Mouse (Mus musculus): ENCODE measurements around the gene Adora2a. TPM values are rescaled to one million over a fixed set of nuclear protein-coding genes. Genes with fewer than 3 reads are reported as not detected.
A peak's percentile ranks its signal among the peaks of the same experiment; 100 is the strongest.
"Not testable (repeated sequence)": the region's sequence is repeated elsewhere in the genome, so short reads cannot be mapped to it uniquely, and the experiment has no call there.

The Adora2a gene
- polyA plus RNA-seq, 1 experiment = 30.8 TPM

GRCm38 (mm10) chr10:75350564-75350963 lies 33.9 kb downstream of the Adora2a start:
- no peaks in the 10 kb centered on the region for H3K27me3 ChIP-seq (ENCODE audit: control insufficient read depth, insufficient read depth, low read length)
- no peaks in the 10 kb centered on the region; the same call in none of the 2 replicates for H3K4me1 ChIP-seq (ENCODE audit: control insufficient read depth, insufficient read depth, insufficient read length)
- no peak for TF ChIP-seq CTCF (IDR thresholded peaks at IDR 0.05; ENCODE audit: extremely low read depth, insufficient read depth, insufficient read length, insufficient replicate concordance)
- TF ChIP-seq POLR2A (IDR thresholded peaks at IDR 0.05; ENCODE audit: low read depth, low read length) = no peak
- H3K36me3 ChIP-seq (ENCODE audit: control insufficient read depth, insufficient read depth, low read length) = no peaks in the 10 kb centered on the region
- H3K4me3 ChIP-seq (ENCODE audit: extremely low read depth, insufficient read depth, insufficient read length) = no peak overlapping the region
- no peak overlapping the region for H3K27ac ChIP-seq (ENCODE audit: insufficient read depth, low read length)
- DNase-seq (ENCODE audit: low read depth in 1 of 2, low spot score in 2 of 2) = no peak
- WGBS = 89% methylated on average over 5 of the region's 5 CpGs

- Histone ChIP-seq H3K4me3 (ENCODE audit: extremely low read depth, insufficient read depth, insufficient read length) (no peak overlapping the region), H3K27ac (ENCODE audit: insufficient read depth, low read length) (no peak overlapping the region), H3K27me3 (ENCODE audit: control insufficient read depth, insufficient read depth, low read length) (no peaks in the 10 kb centered on the region), H3K36me3 (ENCODE audit: control insufficient read depth, insufficient read depth, low read length) (no peaks in the 10 kb centered on the region), H3K4me1 (ENCODE audit: control insufficient read depth, insufficient read depth, insufficient read length) (no peaks in the 10 kb centered on the region; the same call in none of the 2 replicates)
- DNase-seq (ENCODE audit: low read depth in 1 of 2, low spot score in 2 of 2) = no peak
- WGBS = 93% methylated on average over 12 of the region's 12 CpGs
- TF ChIP-seq CTCF (IDR thresholded peaks at IDR 0.05; ENCODE audit: extremely low read depth, insufficient read depth, insufficient read length, insufficient replicate concordance) = no peak
- no peak for TF ChIP-seq POLR2A (IDR thresholded peaks at IDR 0.05; ENCODE audit: low read depth, low read length)
These were observed 35.9 kb downstream of the Adora2a start for GRCm38 (mm10) chr10:75352541-75352940.

- H3K4me1 ChIP-seq (ENCODE audit: control insufficient read depth, insufficient read depth, insufficient read length); H3K36me3 ChIP-seq (ENCODE audit: control insufficient read depth, insufficient read depth, low read length); DNase-seq (ENCODE audit: low read depth in 1 of 2, low spot score in 2 of 2); H3K4me3 ChIP-seq (ENCODE audit: extremely low read depth, insufficient read depth, insufficient read length); H3K27me3 ChIP-seq (ENCODE audit: control insufficient read depth, insufficient read depth, low read length); H3K27ac ChIP-seq (ENCODE audit: insufficient read depth, low read length): not testable (repeated sequence)
- 44% methylated on average over 9 of the region's 9 CpGs for WGBS
These were observed 37.2 kb downstream of the Adora2a start for GRCm38 (mm10) chr10:75353838-75354241.

- DNase-seq (ENCODE audit: low read depth in 1 of 2, low spot score in 2 of 2) = no peak
- 56% methylated on average over 4 of the region's 4 CpGs for WGBS
These were observed 38.7 kb downstream of the Adora2a start for GRCm38 (mm10) chr10:75355341-75355740.

GRCm38 (mm10) chr10:75364214-75364690 lies 47.6 kb downstream of the Adora2a start:
- not testable (repeated sequence) for DNase-seq (ENCODE audit: low read depth in 1 of 2, low spot score in 2 of 2); H3K36me3 ChIP-seq (ENCODE audit: control insufficient read depth, insufficient read depth, low read length); H3K4me1 ChIP-seq (ENCODE audit: control insufficient read depth, insufficient read depth, insufficient read length); H3K27me3 ChIP-seq (ENCODE audit: control insufficient read depth, insufficient read depth, low read length); H3K27ac ChIP-seq (ENCODE audit: insufficient read depth, low read length); H3K4me3 ChIP-seq (ENCODE audit: extremely low read depth, insufficient read depth, insufficient read length)
- 16% methylated on average over 1 of the region's 1 CpGs for WGBS

More at GRCm38 (mm10) chr10:75355341-75355740, 38.7 kb downstream of the Adora2a start:
- H3K36me3 ChIP-seq (ENCODE audit: control insufficient read depth, insufficient read depth, low read length) = no peaks in the 10 kb centered on the region
- no peak overlapping the region for H3K4me3 ChIP-seq (ENCODE audit: extremely low read depth, insufficient read depth, insufficient read length)
- TF ChIP-seq CTCF (IDR thresholded peaks at IDR 0.05; ENCODE audit: extremely low read depth, insufficient read depth, insufficient read length, insufficient replicate concordance) (no peak), POLR2A (IDR thresholded peaks at IDR 0.05; ENCODE audit: low read depth, low read length) (no peak)
- H3K27me3 ChIP-seq (ENCODE audit: control insufficient read depth, insufficient read depth, low read length) = no peaks in the 10 kb centered on the region
- H3K27ac ChIP-seq (ENCODE audit: insufficient read depth, low read length) = no peak overlapping the region
- no peaks in the 10 kb centered on the region; the same call in none of the 2 replicates for H3K4me1 ChIP-seq (ENCODE audit: control insufficient read depth, insufficient read depth, insufficient read length)

GRCm38 (mm10) chr10:75364796-75365195 lies 48.1 kb downstream of the Adora2a start:
- WGBS = 36% methylated on average over 9 of the region's 9 CpGs
- no peaks in the 10 kb centered on the region for H3K36me3 ChIP-seq (ENCODE audit: control insufficient read depth, insufficient read depth, low read length)
- TF ChIP-seq CTCF (IDR thresholded peaks at IDR 0.05; ENCODE audit: extremely low read depth, insufficient read depth, insufficient read length, insufficient replicate concordance) (no peak), POLR2A (IDR thresholded peaks at IDR 0.05; ENCODE audit: low read depth, low read length) (no peak)
- no peak overlapping the region for H3K27ac ChIP-seq (ENCODE audit: insufficient read depth, low read length)
- no peaks in the 10 kb centered on the region for H3K4me1 ChIP-seq (ENCODE audit: control insufficient read depth, insufficient read depth, insufficient read length)
- H3K4me3 ChIP-seq (ENCODE audit: extremely low read depth, insufficient read depth, insufficient read length) = no peak overlapping the region
- H3K27me3 ChIP-seq (ENCODE audit: control insufficient read depth, insufficient read depth, low read length) = no peaks in the 10 kb centered on the region
- DNase-seq (ENCODE audit: low read depth in 1 of 2, low spot score in 2 of 2) = no peak

GRCm38 (mm10) chr10:75365231-75365633 lies 48.6 kb downstream of the Adora2a start:
- Histone ChIP-seq H3K27ac (ENCODE audit: insufficient read depth, low read length) (peak overlapping the region; percentile 38; the same call in 1 of the 2 replicates), H3K36me3 (ENCODE audit: control insufficient read depth, insufficient read depth, low read length) (no peaks in the 10 kb centered on the region), H3K27me3 (ENCODE audit: control insufficient read depth, insufficient read depth, low read length) (no peaks in the 10 kb centered on the region), H3K4me1 (ENCODE audit: control insufficient read depth, insufficient read depth, insufficient read length) (no peaks in the 10 kb centered on the region), H3K4me3 (ENCODE audit: extremely low read depth, insufficient read depth, insufficient read length) (peak overlapping the region; percentile 62)
- DNase-seq (ENCODE audit: low read depth in 1 of 2, low spot score in 2 of 2) = peak in 1 of 2 experiments; percentile 26
- WGBS = 50% methylated on average over 6 of the region's 6 CpGs
- TF ChIP-seq POLR2A (IDR thresholded peaks at IDR 0.05; ENCODE audit: low read depth, low read length) (no peak; the same call in 1 of the 2 replicates), CTCF (IDR thresholded peaks at IDR 0.05; ENCODE audit: extremely low read depth, insufficient read depth, insufficient read length, insufficient replicate concordance) (no peak)

- H3K4me1 ChIP-seq (ENCODE audit: control insufficient read depth, insufficient read depth, insufficient read length); H3K27ac ChIP-seq (ENCODE audit: insufficient read depth, low read length); DNase-seq (ENCODE audit: low read depth in 1 of 2, low spot score in 2 of 2); H3K36me3 ChIP-seq (ENCODE audit: control insufficient read depth, insufficient read depth, low read length); H3K27me3 ChIP-seq (ENCODE audit: control insufficient read depth, insufficient read depth, low read length); H3K4me3 ChIP-seq (ENCODE audit: extremely low read depth, insufficient read depth, insufficient read length): not testable (repeated sequence)
- 87% methylated on average over 15 of the region's 19 CpGs for WGBS
These were observed 57.1 kb downstream of the Adora2a start for GRCm38 (mm10) chr10:75373655-75374351.

Measured in spleen, adult 2 months (tissue).